Mouse (Mus musculus) erythroblast, embryonic 14.5 days (primary cell): Measurements from ENCODE around the gene Lsr.

Source experiments
- GATA1 ChIP-seq: IDR thresholded peaks from 2 replicates; pipeline ENCODE4 v1.6.1; 2012; ENCODE audit warnings: low read length, inconsistent platforms, mixed read lengths
- TAL1 ChIP-seq: IDR thresholded peaks from 3 replicates; pipeline ENCODE4 v1.6.1; 2012; ENCODE audit warnings: low read length, inconsistent platforms, mixed read lengths

GRCm38 (mm10) chr7:30955584-30956356 lies 17.5 kb downstream of the Lsr start:
- no peak for TF ChIP-seq GATA1
- TF ChIP-seq TAL1 = no peak
